Mouse (Mus musculus) lung, embryonic 14.5 days (tissue): ENCODE results near the gene Cdk12. TPM values are rescaled to one million over a fixed set of nuclear protein-coding genes. Genes with fewer than 3 reads are reported as not detected.

ENCODE experiments used
- ATAC-seq: fragments of 200-750 bp; cut with Nextera tagmentation; 2 replicates; pipeline ENCODE4 v1.8.0; 2017; ENCODE audit warnings: mild to moderate bottlenecking, moderate TSS enrichment, moderate library complexity; ENCODE audit not compliant: insufficient read depth
- DNase-seq: peaks from one replicate; pipeline ENCODE4 v3.0.0-alpha.2; 2015
- H3K27ac ChIP-seq: fragments of 300-500 bp; sonication (generic); 2 replicates; pipeline ENCODE4 v1.5.1; 2014; ENCODE audit warnings: low read depth, mild to moderate bottlenecking, moderate library complexity
- H3K27me3 ChIP-seq: fragments of 300-500 bp; sonication (generic); 2 replicates; pipeline ENCODE4 v1.6.1; 2014; ENCODE audit warnings: low read length, control low read depth; ENCODE audit not compliant: insufficient read depth
- H3K36me3 ChIP-seq: fragments of 300-500 bp; sonication (generic); 2 replicates; pipeline ENCODE4 v1.6.1; 2014; ENCODE audit warnings: control low read depth; ENCODE audit not compliant: insufficient read depth
- H3K4me1 ChIP-seq: fragments of 300-500 bp; sonication (generic); 2 replicates; pipeline ENCODE4 v1.6.1; 2014; ENCODE audit warnings: antibody characterized with exemption, control low read depth; ENCODE audit not compliant: insufficient read depth
- H3K4me2 ChIP-seq: fragments of 300-500 bp; sonication (generic); 2 replicates; pipeline ENCODE4 v1.6.1; 2014; ENCODE audit warnings: mild to moderate bottlenecking
- H3K4me3 ChIP-seq: fragments of 300-500 bp; sonication (generic); 2 replicates; pipeline ENCODE4 v1.5.1; 2014; ENCODE audit warnings: low read depth, low read length
- H3K9ac ChIP-seq: fragments of 300-500 bp; sonication (generic); 2 replicates; pipeline ENCODE4 v1.6.1; 2014
- H3K9me3 ChIP-seq: fragments of 300-500 bp; sonication (generic); 2 replicates; pipeline ENCODE4 v1.6.1; 2016; ENCODE audit warnings: low read depth, low read length, control low read depth
- CTCF ChIP-seq: IDR thresholded peaks from 2 replicates; pipeline ENCODE4 v1.5.1; 2016; ENCODE audit warnings: antibody characterized with exemption, low read depth
- WGBS: fragments of 180-500 bp; shearing (Covaris S2); extraction: QIAGEN DNeasy Blood & Tissue Kit; methylation state at CpG from one replicate; pipeline ENCODE4 v1.1.7; 2014; 5-methylcytosine and 5-hydroxymethylcytosine counted together
- polyA plus RNA-seq: library from polyadenylated mRNA; unstranded; fragments of >200 nt; fragmentation: Nextera tagmentation; extraction: Ambion mirVana; gene quantifications from 2 replicates; pipeline ENCODE4 v1.2.1, GENCODE M21; 2014

The Cdk12 gene
- polyA plus RNA-seq, 1 experiment from 2014 or later, result 16.6 TPM

- DNase-seq (peak; percentile 92), ATAC-seq (no peak)
- no peaks in the 10 kb centered on the region for H3K36me3 ChIP-seq
- no peak overlapping the region for H3K4me3 ChIP-seq
- TF ChIP-seq CTCF, result no peak
- no peaks in the 10 kb centered on the region for H3K9me3 ChIP-seq
- no peak overlapping the region for H3K9ac ChIP-seq
- no peaks in the 10 kb centered on the region for H3K4me1 ChIP-seq
- H3K27me3 ChIP-seq, result peaks cover 47% of the 10 kb centered on the region
- H3K4me2 ChIP-seq, result 0 out of 2 replicates have a peak overlapping the region, but pooled peaks have one; percentile 18
- H3K27ac ChIP-seq, result no peak overlapping the region
- WGBS, result 3% methylated on average over 26 of the region's 26 CpGs
Observed at GRCm38 (mm10) chr11:98313790-98314323, 111.0 kb downstream of the Cdk12 start.

DNA sequence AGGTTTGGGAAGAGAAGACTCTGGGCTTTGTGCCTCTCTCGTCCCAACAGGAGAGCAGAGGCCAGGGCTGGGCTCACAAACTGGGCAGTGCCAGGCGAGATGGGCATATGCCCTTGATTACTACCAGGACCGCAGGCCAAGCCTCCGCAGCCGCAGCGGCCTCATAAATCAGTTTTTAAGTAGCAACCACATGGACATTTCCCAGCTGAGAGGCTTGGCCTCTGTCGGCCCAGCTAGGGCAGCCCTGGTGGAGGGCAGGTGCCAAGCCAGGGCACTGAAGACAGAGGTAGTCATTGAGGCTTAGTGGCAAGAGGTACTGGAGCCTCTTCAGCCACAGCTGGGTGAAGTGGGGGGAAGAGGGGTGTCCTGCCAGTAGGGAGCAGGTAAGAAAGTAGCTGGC, 114.6 kb downstream of the Cdk12 start:
- Histone ChIP-seq H3K9me3 (no peaks in the 10 kb centered on the region), H3K4me1 (no peaks in the 10 kb centered on the region), H3K9ac (no peak overlapping the region), H3K4me3 (no peak overlapping the region), H3K27me3 (peaks cover 82% of the 10 kb centered on the region), H3K4me2 (no peak overlapping the region), H3K27ac (no peak overlapping the region), H3K36me3 (no peaks in the 10 kb centered on the region)
- 12% methylated on average over 7 of the region's 7 CpGs for WGBS
- ATAC-seq, result no peak
- TF ChIP-seq CTCF, result no peak
- DNase-seq, result no peak

DNA sequence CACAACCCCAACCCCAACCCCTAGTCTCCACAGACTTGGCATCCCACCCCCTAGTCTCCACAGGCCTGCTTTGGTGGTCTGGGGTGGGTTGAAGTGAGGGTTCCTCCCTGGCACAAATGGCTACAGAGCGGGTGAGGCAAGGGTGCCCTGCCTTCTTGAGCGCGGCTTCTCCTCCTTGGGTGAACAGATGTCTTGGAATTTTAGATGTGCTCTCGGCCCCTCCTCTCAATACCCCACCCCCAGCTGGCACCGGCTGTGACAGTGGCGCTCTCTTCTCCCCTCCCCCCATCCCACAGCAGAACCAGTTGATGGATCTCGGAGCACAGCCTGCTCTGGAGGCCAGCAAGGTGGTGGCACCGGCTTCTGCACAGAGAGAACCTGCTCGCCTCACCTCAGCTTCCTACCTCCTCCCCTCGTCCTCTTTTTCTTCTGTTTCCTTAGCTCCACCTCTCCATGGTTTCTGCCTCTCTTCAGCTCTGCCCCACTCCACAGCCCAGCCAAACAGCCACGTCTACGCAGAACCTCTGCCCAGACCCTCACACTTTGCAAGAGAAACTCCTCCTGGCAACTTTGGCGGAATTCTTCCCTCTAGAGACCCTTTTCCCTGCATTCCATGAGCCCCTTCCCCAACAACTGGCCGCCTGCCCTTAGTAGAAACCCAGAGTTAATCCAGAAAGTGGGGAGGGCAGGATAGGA, 115.7 kb downstream of the Cdk12 start:
- ATAC-seq, result no peak
- no peak overlapping the region for H3K4me3 ChIP-seq

GRCm38 (mm10) chr11:98319120-98319519, 116.3 kb downstream of the Cdk12 start:
- ATAC-seq (no peak), DNase-seq (no peak)
- H3K27ac ChIP-seq, result no peak overlapping the region
- H3K9me3 ChIP-seq, result no peaks in the 10 kb centered on the region
- no peak for TF ChIP-seq CTCF
- H3K9ac ChIP-seq, result no peak overlapping the region
- H3K4me2 ChIP-seq, result no peak overlapping the region
- H3K4me1 ChIP-seq, result no peaks in the 10 kb centered on the region
- no peaks in the 10 kb centered on the region for H3K36me3 ChIP-seq
- no peak overlapping the region for H3K4me3 ChIP-seq
- peaks cover 88% of the 10 kb centered on the region for H3K27me3 ChIP-seq
- 4% methylated on average over 15 of the region's 15 CpGs for WGBS

More for the DNA sequence above, 115.7 kb downstream of the Cdk12 start:
- H3K9ac ChIP-seq, result no peak overlapping the region
- H3K27ac ChIP-seq, result no peak overlapping the region
- H3K4me2 ChIP-seq, result no peak overlapping the region
- WGBS, result 2% methylated on average over 14 of the region's 14 CpGs
- peaks cover 86% of the 10 kb centered on the region for H3K27me3 ChIP-seq
- no peaks in the 10 kb centered on the region for H3K36me3 ChIP-seq
- TF ChIP-seq CTCF, result no peak
- no peak for DNase-seq
- no peaks in the 10 kb centered on the region for H3K4me1 ChIP-seq
- no peaks in the 10 kb centered on the region for H3K9me3 ChIP-seq

DNA sequence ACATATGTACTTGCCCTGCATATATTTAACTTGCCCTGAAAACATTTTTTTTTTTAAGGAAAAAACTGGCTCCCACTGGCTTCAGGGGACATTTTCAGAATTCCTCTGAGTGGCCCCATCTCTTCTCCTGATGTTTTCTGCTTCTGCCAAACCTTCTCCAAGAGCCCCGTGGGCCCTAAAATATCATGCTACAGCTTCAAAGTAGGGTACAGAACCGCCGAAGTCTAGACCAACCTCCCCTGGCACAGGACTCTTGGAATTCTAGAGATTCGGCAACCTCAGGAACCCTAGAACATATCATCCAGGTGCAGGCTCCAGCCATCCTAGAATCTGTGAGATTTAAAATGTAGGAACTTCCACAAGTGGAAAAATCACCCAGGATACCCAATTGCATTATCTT, 116.7 kb downstream of the Cdk12 start:
- DNase-seq (no peak), ATAC-seq (no peak)
- Histone ChIP-seq H3K4me3 (no peak overlapping the region), H3K36me3 (no peaks in the 10 kb centered on the region), H3K4me2 (no peak overlapping the region), H3K4me1 (no peaks in the 10 kb centered on the region), H3K9ac (no peak overlapping the region), H3K27ac (no peak overlapping the region), H3K9me3 (no peaks in the 10 kb centered on the region), H3K27me3 (peaks cover 88% of the 10 kb centered on the region)
- WGBS, result 23% methylated on average over 4 of the region's 4 CpGs
- TF ChIP-seq CTCF, result no peak

- Histone ChIP-seq H3K27me3 (peaks cover 90% of the 10 kb centered on the region), H3K27ac (no peak overlapping the region), H3K4me3 (no peak overlapping the region), H3K36me3 (no peaks in the 10 kb centered on the region), H3K9me3 (no peaks in the 10 kb centered on the region), H3K4me1 (no peaks in the 10 kb centered on the region), H3K9ac (no peak overlapping the region), H3K4me2 (no peak overlapping the region)
- DNase-seq, result no peak
- TF ChIP-seq CTCF, result no peak
- WGBS, result 6% methylated on average over 2 of the region's 2 CpGs
- ATAC-seq, result no peak
Observed at GRCm38 (mm10) chr11:98319944-98320343, 117.1 kb downstream of the Cdk12 start.

DNA sequence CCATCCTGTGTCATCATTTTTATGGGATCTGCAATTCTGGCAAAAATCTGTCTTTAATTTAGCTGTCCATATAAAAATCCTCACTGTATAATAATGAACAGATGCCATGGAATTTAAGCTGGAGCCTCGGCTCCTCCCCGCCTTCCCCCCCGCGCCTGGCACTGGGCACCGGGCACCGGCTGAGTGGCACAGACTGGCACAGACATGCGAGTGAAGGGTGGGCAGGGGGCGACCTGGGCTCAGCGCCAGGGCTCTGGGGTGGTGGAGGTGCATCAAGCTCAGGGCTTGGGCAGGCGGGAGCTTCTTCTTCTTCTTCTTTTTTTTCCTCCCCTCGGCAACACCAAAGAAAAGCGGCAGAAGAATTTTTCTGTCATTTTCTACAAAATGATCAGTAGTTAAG, 117.5 kb downstream of the Cdk12 start:
- H3K4me3 ChIP-seq, result no peak overlapping the region
- H3K4me2 ChIP-seq, result no peak overlapping the region
- H3K27me3 ChIP-seq, result peaks cover 95% of the 10 kb centered on the region
- no peak overlapping the region for H3K9ac ChIP-seq
- WGBS, result 10% methylated on average over 12 of the region's 12 CpGs
- TF ChIP-seq CTCF, result no peak
- H3K9me3 ChIP-seq, result no peaks in the 10 kb centered on the region
- DNase-seq (no peak), ATAC-seq (no peak)
- H3K27ac ChIP-seq, result no peak overlapping the region
- H3K36me3 ChIP-seq, result no peaks in the 10 kb centered on the region
- no peaks in the 10 kb centered on the region for H3K4me1 ChIP-seq
